Mouse (Mus musculus) adrenal gland, adult 18-20 months (tissue): ENCODE results near the gene Tcp11l1. TPM values are rescaled to one million over a fixed set of nuclear protein-coding genes. Genes with fewer than 3 reads are reported as not detected.

Experiments
- DNase-seq, 2 experiments: peaks; one replicate each; pipeline ENCODE4 v3.0.0; 2021 to 2022; ENCODE audit warnings: low spot score in 2 of 2
- long read RNA-seq, 2 experiments: library from polyadenylated mRNA; stranded (forward); transcript quantifications; one replicate each; pipeline ENCODE4 v2.0.0; 2021
- total RNA-seq, 2 experiments: library from RNA; stranded (reverse); gene quantifications; 1 replicate in 1 of 2; 2 replicates in 1 of 2; pipeline ENCODE4 v1.2.3; 2021

Tcp11l1 gene
- total RNA-seq = 10 to 100 TPM; 10.4 to 11.2 TPM
- long read RNA-seq, experiment 1, full-length matches to known transcripts = 2 of 2 reads
- long read RNA-seq, experiment 1, partial matches to known transcripts = 0 of 2 reads
- long read RNA-seq, experiment 1, other reads (novel, unspliced or antisense) = 0 of 2 reads
- long read RNA-seq, experiment 2, transcript Tcp11l1-206 (3 exons, 630 nt) = major isoform, 5 of 7 reads
- long read RNA-seq, experiment 2, partial matches to known transcripts = 0 of 7 reads
- long read RNA-seq, experiment 2, other reads (novel, unspliced or antisense) = 2 of 7 reads

DNA sequence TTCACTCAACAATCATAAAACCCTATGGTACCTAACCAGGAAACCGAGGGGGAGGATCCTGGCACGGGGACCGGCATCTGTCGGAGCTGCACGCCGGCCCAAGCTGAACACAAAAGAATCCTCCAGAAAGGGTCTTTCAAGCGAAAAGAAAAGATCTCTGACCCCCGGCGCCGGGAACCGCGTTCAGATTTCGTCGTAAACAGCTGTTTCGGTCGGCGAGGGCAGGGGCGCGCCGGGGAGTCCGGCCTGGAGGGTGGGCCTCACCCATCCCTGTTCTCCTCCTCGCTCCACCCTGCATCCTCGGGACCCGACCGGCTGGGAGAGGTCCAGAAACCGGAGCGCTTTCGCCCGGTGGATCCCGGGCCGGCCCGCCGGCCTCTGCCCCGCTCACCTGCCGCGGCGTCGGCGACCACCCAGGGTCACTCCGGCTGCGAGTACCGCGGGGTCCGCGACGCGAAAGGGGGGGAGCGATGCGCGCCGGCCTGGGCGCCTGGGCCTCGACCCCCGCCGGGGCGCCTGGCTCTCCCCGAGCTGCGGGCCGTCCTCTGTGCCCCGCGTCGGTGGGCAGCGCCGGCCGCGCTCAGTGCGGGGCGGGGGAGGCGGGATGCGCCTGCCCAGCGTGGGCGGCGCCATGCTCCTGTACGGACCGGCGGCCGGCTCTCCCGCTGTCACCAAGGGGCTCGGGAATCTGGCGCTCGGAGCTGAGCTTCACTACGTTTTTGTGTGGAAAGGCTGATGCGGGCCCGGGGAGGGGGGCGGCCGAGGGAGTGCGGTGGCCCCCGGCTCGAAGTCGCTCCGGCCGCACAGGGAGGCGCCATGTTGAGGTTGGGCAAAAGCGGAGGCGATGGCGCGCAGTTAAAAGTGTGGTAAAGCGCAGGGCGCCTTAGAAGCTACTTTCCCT, at the start of gene Tcp11l1:
Gene Tcp11l1 (minus strand): TSS at position 585 of the 901 bp plus-strand sequence.
- DNase-seq = peak; percentile 69 to 74

DNA sequence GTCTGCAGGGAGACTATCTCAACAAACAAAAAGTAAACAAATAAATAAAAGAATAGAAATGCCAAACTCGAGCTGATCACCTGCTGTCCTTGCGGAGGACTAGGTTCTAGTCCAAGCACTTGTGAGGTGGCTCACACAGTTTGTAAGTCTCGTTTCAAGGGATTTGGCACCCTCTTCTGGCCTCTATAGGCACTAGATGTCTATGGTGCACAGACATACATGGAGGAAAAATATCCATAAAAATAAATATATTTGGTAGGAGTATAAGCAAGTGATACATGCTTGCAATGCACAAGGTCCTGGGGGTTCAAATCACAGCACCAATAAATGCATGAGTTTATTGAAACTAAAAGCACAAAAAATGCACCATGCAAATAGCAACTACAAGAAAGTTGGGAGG, 38.6 kb upstream of the Tcp11l1 start:
- no peak for DNase-seq

DNA sequence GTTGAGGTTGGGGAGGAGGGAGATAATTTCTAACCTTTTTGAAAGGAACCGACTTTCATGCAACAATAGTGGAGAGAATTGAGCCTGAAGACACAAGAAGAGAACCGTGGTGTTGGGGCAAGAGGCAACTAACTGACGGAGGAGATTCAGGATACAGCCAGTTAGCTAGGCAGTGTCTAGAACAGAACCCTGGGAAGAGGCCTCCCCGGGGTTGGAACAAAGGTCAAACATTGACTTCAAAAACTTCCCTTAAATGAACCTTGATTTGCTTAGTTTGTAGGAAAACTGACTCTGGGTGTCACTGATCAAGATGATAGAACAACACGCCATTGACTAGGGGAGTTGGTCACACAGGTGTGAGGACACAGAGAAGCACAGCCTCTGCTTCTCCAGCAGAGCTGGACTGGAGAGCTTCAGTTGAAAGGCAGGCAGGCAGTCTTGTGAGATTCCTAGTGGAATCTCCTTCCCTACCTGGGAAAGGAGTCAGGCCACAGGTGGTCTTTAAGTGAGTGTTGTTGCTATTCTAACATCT, 36.7 kb upstream of the Tcp11l1 start:
- DNase-seq = no peak

DNA sequence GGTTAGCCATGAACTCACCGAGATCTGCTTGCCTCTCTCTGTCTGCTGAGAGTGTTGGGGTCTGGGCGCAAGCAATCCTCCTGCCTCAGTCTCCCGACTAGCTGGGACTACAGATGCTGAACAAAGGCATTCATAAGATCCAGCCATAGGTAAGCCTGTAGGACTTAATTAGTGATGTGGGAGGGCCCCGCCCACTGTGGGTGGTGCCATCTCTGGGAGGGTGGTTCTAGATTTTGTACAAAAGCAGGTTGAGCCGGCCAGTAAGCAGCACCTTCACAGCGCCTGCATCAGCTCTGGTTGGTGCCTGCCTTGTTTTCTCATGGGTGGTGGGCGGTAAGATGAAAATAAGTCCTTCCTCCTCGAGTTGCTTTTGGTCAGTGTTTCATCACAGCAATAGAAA, 34.3 kb upstream of the Tcp11l1 start:
- no peak for DNase-seq

DNA sequence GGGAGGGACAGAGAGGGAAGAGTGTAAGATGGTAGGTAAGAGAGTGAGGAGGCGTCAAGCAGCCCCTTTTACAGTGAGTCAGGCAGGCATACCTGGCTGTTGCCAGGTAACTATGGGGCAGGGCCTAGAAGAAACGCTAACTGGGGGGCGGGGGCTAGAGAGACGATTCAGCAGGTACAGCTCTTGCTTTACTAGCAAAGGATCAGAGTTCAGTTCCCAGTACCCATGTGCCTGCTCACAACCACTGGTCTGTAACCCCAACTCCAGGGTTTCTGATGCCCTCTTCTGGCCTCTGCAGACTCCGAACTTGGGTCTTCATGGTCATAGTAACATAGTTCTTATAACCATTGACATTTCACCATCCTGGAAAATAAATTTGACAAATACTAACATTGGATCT, 32.0 kb upstream of the Tcp11l1 start:
- DNase-seq = no peak

DNA sequence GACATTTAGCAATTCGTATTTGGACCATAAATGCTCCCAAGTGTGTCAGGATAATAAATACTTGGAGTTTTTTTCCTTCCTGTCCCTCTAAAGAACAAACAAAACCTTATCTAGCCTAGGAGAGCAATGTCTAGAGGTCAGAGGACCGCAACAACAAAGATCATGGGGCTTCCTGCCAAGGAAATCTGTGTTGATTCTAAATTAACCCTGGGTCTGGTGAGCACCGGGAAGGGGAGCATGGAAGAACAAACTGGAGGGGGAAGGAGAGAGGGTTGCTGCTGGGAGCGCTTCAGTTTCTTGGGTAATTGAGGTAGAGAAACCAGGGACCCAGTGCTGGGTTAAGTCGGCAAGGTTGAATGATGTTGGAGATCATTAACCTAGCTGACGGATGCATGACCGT, 31.2 kb upstream of the Tcp11l1 start:
- DNase-seq = no peak

DNA sequence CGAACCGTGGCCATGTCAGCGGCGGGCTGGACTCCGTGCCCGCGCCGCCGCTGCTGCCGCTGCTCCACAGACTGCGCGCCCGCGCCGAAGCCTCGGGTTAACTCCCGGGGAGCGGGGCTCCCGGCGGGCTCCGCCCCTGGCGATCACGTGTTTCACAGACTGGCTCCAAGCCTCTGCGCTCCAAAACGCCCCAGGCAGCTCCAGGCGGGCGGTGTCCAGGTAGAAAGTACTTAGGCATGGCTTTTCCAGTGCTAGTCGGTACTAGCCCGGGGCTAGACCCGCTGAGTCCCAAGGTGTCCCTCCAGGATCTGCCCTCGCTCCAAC, 30.7 kb upstream of the Tcp11l1 start, which contains the start of gene Depdc7:
Gene Depdc7 (minus strand): TSS at position 138 of the 324 bp plus-strand sequence.
- peak; percentile 91 to 93 for DNase-seq

DNA sequence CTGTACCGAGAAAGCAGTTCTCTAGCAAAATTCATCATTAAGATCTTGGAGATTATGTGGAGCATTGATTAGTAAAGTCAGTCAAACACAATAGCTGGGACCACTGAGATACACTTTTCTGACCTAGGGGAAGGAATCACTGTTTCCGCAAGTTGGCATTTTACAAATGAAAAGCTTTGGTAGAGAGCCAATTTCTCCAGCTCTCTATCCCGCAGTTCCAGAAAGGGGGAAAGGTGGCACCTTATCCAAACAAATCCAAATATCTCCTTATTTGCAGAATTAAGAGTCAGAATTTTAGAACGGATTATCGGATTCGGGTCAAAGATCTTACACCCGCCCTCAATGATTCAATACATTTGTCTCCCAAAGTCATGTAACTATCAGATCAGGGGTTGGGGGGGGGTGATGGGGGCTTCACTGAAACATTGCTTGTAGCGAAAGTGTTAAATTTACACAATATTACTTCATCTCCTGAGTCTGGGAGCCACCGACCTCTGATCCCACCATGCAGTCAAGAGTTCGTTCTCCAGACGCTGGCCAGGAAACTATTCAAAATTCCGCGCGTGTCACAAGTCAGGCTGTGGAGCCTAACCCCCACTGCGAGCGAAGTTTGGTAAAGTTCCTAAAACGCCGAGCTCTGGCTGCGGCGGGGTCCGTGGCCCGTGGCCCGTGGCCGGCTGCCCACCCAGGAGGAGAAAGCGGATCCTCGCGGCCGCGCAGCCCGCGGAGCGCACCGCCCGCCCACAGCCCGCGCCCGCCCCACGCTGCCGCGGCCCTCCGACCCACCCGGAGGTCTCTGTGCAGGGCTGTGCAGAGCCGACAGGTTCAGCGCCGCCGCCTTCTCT, 30.1 kb upstream of the Tcp11l1 start:
- no peak for DNase-seq

DNA sequence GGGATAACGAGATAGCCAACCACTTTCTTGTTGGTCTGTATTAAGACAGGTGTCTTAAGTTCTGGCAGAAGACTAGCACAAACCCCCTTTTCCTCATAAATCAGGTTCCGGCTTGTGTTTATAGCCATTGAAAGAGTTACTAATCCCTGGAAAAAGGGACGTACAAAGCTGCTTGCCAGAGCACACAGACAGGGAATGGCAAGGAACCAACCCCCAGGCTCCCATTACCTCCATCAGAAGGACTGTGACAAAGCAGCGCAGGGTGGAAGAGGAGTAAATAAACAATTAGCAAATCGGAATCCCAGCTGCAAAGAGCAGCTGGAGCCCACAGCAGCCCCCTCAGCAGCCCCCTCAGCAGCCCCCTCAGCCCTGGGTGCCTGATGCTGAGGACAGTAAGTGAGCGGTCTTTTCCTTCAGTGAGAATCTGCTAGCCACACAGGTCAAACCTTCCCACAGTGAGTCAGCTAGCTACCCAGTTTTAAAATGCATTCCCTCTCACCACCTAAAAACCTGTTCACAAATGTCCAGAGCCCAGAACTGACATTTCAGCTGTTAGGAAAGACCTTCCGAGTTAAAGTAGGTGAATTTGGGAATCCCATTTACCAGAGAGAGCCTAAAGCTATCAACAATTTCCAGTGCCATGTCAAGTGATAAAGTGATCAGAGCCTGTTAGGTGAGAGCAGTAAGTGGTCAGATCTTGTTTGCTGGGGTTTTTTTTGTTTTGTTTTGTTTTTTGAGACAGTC, 29.2 kb upstream of the Tcp11l1 start:
- no peak for DNase-seq

DNA sequence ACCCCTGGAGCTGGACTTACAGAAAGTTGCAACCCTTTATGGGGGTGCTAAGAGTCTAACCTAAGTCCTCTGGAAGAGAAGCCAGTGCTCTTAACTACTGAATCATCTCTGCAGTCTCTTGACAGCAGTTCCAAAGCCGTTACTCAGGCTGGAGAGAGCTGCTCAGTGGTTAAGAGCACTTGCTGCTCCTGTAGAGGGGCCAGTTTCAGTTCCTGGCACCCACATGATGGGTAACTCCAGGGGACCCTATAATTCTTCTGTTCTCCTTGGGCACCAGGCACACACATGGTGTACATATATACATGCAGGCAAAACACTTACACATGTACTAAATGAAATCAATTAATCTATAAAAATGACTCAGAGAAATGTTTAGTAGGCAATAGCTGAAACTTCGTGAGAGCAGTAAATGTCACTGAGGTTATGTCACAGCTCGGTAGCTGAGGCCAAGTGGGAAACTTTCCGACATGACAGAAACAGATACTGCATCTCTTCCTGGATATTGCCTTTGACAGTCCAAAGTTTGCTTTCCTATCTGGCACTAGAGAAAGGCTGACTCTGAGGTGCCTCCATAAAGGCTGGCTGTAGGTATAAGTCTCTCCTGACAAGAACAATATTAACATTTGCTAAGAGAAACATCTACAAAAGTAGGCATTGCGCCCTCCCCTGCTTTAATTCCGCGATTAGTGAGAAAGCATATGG, 28.4 kb upstream of the Tcp11l1 start:
- no peak for DNase-seq

DNA sequence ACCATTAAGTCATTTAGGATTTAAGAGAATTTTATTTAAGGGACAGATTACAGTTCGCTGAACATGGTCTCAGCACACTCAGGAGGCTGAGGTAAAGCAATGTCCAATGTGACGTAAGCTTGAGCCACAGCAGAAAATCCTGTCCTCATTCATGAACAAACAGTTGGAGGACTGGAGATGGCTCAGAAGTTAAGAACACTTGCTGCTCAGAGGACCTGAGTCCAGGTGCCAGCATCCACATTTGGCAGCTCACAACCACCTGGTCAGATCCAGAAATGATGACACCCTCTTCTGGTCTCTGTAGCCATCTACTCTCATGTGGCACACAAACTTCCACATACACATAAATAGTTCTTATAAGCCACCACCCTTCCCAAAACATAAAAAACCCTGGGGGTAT, 27.7 kb upstream of the Tcp11l1 start:
- DNase-seq = no peak

DNA sequence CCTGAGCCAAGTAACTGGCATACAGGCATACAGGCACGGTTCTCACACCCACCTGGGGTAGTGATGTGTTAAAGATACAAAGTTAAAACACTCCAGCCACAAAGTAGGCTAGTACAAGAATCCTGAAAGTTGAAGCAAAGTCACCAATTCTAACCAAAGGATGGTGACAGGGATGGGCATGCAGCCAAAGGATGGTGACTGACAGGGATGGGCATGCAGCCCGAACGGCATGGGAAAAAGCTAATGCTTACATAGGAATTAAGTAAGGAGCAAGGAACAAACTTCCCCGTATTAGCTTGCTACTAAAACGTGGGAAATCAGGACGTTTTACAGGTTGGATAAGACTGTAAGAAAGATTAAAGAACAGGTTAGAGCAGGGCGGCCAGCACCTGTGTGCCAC, 24.3 kb upstream of the Tcp11l1 start:
- DNase-seq = no peak

DNA sequence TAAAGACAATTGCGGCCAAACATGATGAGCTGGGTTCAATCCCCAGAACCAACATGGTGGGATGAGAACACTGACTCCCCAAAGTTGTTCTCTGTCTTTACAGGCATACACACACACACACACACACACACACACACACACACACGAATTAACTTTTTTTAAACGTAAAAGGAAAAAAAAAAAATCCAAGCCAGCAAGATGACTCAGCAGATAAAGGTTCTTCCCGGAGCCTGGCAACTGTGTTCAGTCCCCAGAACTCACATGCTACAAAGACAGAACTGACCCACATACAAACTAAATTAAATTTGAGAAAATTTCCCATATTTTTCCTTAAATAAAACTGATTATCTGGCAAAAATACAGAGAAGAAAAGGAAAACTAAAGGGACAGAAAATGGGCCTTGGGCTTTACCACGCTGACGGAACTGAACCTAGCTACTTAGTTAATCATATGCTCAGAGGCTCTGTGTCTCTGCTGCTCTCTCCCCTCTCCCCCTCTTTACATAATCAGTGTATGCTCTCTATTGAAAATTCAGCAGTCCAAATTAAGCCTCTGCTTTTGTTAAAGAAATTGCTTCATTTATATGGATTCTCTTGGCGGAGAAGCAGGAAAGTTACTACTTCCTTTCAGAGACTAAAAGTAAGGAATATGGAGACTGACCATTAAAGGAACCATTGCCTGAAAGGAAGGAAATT, 20.7 kb upstream of the Tcp11l1 start:
- no peak for DNase-seq

DNA sequence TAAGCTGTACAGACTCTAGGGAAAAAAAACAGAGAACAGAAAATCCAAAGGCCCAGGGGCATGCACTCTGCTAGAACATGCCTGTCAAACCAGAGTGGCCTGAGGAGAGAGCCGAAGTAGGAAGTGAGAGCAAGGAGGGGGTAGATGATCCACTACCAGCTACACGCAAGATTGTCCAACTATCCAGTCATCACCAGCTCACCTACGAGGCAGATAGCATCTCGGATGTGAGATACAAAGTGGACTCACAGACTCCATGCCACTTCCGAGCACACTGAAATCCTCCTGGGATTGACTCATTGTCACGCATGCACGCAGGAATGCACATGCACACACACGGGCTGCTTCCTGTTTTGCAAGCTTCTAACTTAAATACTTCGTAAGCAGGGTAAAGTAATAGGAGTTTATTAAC, 20.1 kb upstream of the Tcp11l1 start:
- DNase-seq = no peak

DNA sequence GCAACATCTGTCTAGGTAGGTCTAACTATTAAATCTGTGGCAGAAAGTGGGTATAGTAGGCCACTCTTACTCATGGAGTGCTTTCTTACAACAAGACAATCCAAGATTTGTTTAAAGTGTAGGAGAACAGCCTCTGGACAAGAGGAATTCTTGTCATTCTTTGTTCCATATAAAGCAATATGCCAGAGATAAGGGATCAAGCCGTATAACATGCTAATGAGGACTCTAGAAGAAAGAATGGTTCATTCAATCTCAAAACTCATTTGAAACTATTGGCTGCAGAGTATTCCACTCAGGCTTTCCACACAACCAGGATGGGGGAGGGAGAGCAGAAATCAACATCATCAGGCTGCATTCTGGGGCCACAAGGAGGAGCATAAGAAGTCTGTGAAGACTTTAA, 15.4 kb upstream of the Tcp11l1 start:
- no peak for DNase-seq

DNA sequence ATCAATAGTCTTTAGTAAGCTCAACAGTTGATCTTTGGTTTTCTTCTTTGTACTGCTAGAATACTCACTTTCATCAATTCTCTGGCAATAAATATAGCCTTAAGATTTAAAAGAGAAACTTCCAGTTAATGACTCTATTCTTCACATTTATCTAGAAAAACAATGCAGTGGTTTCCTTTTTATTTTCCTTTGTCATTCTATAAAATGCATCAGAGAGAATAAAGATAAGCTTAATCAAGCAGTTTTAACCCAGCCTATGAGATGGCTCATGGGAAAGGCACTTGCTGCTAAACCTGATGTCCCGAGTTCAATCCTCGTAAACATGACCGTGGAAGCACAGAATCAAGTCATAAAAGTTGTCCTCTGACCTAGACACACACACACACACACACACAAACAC, 10.1 kb upstream of the Tcp11l1 start:
- DNase-seq = no peak

DNA sequence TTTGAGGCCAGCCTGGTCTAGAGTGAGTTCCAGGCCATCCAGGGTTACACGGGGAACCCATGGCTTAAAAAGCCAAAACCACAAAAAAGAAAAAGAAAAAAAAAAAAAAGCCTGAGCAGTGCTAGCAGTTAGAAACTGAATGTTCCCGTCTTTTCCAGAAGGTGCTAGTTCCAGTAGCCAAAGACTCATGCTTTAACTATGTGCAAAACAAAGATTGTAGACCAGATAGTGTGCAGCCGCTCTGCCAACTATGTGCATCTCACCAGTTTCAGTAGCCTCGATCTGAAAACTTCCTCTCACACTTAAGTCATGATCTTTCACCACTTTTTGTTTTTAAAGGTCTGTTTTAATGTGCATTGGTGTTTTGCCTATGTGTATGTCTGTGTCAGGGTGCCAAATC, 5.9 kb upstream of the Tcp11l1 start:
- DNase-seq = no peak

DNA sequence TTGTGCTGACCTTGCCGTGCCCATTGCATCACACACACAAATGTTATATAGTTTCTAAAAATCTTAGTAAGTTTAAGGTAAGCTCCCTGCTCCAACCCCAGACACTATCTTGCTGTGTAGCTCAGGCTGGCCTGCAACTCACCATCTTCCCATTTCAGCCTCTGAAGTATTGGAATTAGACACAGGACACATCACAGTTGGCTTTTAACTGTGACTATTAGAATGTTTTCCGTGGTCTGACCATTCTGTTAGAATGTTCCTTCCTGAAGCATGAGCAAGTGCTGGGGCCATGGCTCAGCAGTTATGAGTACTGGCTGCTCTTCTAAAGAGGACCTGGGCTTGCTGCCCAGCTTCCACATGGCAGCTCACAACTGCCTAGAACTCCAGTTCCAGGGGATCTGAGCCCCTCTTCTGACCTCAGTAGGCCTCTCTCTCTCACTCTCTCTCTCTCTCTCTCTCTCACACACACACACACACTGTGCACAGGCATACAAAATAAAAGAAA, 5.3 kb upstream of the Tcp11l1 start:
- DNase-seq = no peak

DNA sequence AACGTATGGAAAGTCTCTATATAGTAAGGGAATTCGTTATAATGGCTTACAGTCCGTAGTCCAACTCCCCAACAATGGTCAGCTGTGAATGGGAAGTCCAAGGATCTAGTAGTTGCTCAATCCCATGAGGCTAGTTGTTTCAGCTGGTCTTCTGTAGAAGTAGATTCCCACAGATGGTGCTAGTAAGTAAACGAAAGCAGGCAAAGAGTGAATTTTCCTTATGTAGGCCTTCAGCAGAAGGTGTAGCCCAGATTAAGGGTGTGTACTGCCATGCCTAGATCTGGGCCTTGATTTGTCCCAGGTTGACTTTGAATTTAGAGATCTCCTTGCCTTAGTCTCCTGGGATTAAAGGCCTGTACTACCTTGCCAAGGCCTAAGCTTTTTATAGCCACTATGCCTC, 4.3 kb upstream of the Tcp11l1 start, which contains the start of gene Pin1rt1:
Gene Pin1rt1 (minus strand): TSS at position 101 of the 400 bp plus-strand sequence.
- DNase-seq = no peak
